Mouse (Mus musculus) lung, postnatal 4 days (tissue): ENCODE data around the gene Senp7.
A peak's percentile ranks its signal among the peaks of the same experiment; 100 is the strongest.
"Not testable (repeated sequence)": the region's sequence is repeated elsewhere in the genome, so short reads cannot be mapped to it uniquely, and the experiment has no call there.

Source experiments
- DNase-seq, 2 experiments: peaks; one replicate each; pipeline ENCODE4 v3.0.0; 2021

Gene Senp7

DNA sequence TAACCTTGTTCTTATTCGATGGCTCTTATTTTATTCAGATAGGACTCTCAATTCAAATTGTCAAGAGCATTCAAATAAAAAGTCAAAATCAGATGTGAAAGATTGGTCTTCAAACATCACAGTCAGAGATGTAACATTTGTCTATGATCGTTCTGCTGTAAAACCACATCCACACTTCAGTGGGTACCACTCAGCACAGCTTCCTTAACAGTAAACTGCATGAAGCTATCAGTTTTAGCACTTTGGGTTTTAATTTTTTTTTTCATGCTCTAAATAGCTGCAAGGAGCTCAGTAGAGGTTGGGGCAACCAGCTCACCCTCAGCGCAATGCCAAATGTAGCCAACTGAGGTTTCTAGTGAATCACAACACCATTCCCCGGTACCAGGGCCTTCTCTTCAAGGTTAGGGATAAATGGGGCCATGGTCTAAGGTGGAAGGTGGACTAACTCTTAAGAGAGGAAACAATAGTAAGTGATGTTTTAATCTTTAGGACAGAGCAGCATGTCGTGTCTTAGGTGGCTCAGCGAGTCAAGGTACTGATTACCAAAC lies 20.5 kb downstream of the Senp7 start:
- DNase-seq = no peak

- no peak for DNase-seq
These were observed 23.4 kb downstream of the Senp7 start for GRCm38 (mm10) chr16:56071317-56072232.

- DNase-seq = no peak
These were observed 24.4 kb downstream of the Senp7 start for GRCm38 (mm10) chr16:56072533-56072932.

- DNase-seq = not testable (repeated sequence)
These were observed 25.0 kb downstream of the Senp7 start for GRCm38 (mm10) chr16:56073150-56073549.

- no peak for DNase-seq
These were observed 26.0 kb downstream of the Senp7 start for GRCm38 (mm10) chr16:56074122-56074521.

- no peak for DNase-seq
These were observed 26.4 kb downstream of the Senp7 start for GRCm38 (mm10) chr16:56074565-56074964.

- DNase-seq = peak; percentile 85 to 87
These were observed 27.3 kb downstream of the Senp7 start for GRCm38 (mm10) chr16:56075222-56076111.

DNA sequence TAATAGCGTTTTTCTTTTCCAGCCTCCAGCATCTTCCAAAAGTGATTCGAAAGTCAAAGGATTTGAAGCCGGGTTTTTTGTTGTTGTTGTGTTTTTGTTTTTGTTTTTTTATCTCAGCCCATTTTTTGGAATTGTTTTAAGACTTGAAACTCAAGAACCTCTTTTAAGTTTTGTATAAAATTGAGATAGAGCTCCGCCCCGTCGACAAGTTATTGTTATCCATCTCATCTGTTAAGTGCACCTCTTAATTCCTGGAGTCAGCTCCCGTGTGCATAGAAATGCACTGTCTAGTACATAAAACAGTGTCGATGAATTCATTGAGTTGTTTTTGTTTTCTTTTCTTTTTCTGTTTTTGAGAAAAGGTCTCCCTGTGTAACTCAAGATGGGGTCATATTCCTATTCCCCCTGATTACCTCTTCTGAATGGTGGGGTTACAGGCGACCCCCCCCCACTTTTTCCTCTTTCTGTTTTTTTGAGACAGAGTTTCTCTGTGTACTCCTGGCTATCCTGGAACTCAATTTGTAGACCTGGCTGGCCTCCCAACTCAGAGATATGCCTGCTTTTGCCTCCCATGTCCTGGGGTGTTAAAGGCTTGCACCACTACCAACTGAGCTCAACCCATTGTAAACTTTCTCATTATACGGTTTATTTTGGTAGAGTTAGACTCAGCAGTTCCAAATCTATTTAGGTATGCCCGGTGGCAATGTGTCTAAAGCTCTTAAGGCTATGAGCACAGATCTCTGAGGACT lies 28.2 kb downstream of the Senp7 start:
- DNase-seq = no peak

- no peak for DNase-seq
These were observed 31.3 kb downstream of the Senp7 start for GRCm38 (mm10) chr16:56079419-56079818.

- DNase-seq = no peak
These were observed 33.6 kb downstream of the Senp7 start for GRCm38 (mm10) chr16:56081691-56082090.

DNA sequence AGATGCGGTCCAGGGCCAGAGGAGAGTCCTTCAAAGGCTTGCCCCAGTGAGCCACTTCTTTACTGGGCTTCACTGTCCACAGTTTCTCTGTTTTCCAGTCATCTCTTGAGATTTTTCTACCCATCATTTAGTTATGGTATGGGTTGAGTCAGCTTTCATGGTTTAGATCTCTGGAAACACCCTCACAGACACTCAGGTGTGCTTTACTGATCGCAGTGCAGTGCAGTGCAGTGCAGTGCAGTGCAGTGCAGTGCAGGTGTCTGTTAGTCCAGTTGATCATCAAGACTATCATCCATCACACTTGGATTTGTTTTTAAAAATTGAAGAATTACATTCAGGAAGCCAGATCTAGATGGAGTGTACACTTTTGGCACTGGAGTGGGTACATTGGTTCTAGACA lies 38.2 kb downstream of the Senp7 start:
- DNase-seq = no peak

- no peak for DNase-seq
These were observed 42.2 kb downstream of the Senp7 start for GRCm38 (mm10) chr16:56090385-56090784.

DNA sequence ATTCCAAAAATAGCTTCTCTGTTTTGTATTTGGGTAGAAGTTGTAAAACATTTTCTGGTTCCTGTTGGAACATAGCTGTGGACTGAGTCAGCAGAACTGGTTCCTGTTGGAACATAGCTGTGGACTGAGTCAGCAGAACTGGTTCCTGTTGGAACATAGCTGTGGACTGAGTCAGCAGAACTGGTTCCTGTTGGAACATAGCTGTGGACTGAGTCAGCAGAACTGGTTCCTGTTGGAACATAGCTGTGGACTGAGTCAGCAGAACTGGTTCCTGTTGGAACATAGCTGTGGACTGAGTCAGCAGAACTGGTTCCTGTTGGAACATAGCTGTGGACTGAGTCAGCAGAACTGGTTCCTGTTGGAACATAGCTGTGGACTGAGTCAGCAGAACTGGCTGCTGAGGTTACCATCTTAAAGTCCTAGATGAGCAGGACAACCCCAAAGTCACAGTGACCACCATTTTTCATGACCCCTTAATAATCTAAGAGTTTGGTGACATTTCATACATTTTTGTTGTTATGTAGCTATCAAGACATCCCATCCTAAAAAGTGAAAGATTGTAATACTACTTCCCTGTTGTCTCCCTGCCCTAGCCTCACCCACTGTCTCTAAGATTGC lies 48.4 kb downstream of the Senp7 start:
- DNase-seq = not testable (repeated sequence)

DNA sequence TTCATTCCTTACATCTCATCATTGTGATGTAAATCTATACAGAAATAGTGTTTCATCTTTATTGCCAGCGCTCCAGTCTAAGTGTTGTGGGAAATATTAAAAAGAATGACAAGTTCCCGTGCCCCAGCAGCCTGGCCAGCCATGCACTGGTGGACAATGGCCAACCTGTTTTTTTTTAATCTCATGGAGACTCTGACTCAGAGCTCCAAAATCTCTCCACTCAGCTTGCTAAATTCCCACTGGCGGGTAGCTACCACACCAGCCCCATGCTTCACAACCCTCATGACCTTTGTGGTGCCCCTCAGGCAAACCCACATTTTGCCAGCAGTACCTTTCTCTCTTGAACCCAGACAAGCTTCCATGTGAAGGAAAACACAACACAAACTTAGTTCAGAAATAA lies 67.6 kb downstream of the Senp7 start:
- peak in 1 of 2 experiments; percentile 28 for DNase-seq

DNA sequence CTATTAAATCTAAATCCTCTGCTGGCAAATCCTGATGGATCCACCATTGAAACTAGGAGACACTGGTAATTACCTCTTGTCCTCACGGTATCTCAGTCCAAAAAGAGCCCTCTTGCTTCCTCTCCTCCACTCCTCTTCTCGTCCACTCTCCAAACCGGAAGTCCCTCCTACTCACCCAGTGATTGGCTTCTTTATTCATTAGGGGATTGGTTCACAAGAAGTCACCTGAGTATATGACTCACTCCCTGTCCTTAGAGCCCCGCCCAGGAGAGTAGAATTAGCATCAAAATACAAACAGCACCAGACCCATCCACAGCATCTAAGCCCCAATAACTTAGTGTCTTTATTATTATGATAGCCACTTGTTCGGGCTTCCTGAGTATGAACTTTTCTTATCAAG lies 68.0 kb downstream of the Senp7 start:
- no peak for DNase-seq

- no peak for DNase-seq
These were observed 69.4 kb downstream of the Senp7 start for GRCm38 (mm10) chr16:56117327-56118180.

DNA sequence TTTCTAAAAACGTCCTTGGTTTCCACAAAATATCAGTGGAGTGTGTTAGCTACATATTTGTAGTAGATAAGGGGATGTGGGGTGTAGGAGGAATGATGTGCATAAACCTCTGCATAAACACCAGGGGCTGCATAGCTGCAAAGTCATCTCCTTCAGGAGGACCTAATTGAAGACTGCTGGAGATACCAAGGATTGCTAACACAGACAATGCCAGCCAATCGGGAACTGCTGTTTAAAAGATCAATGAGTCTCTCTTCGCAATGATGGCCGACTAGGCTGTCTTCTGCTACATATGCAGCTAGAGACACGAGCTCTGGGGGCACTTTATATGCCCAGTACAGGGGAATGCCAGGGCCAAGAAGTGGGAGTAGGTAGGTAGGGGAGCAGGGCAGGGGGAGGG lies 74.4 kb downstream of the Senp7 start:
- no peak for DNase-seq

DNA sequence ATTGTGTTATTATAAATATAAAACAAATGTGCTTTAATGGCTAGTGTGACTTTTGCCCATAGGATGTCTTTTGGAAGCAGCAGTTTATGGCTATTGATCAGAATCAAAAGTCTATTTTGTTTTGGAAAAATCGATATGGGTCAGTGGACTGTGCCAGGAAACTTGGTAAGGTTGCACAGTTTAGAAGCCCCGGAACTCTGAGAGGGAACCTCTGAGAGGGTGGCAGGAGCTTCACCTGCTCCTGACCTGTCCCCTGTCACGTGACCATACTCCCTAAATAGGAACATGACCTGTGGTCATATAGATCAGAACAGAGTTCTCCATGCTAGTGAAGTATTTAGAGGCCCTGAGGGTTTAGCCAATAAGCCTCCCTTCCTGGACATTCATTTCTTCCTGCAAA lies 75.9 kb downstream of the Senp7 start:
- no peak for DNase-seq

DNA sequence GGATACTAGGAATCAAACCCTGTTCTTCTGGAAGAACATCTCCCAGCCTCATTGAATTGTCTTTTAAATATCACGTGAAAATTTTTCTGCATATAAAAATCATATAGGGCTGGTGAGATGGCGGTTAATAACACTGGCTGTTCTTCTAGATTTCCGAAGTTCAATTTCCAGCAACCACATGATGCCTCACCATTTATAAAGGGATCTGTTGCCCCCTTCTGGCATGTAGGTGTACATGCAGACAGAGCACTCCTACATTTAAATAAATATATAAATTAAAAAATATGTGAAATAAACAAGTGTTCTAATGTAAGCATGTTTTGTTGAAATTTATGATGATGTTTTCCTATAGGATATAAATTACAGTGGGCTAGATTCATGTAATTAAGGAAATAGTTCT lies 83.5 kb downstream of the Senp7 start:
- peak in 1 of 2 experiments; percentile 16 for DNase-seq

GRCm38 (mm10) chr16:56134149-56134548 lies 86.0 kb downstream of the Senp7 start:
- peak in 1 of 2 experiments; percentile 35 for DNase-seq

DNA sequence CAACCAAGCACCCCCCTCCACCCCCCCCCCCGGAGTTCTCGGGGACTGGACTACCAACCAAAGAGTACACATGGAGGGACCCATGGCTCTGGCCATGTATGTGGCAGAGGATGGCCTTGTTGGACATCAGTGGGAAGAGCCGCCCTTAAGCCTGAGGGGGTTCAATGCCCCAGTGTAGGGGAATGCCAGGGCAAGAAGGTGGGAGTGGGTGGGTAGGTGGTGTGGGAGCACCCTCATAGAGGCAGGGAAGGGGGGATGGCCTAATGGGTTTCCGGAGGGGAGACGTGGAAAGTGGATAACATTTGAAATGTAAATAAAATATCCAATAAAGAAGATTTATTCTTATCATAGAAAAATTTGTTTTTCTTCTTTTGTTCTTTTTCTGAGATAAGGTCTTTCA lies 89.5 kb downstream of the Senp7 start:
- not testable (repeated sequence) for DNase-seq
